Mouse (Mus musculus): ENCODE data around the gene Gm20517.

DNA sequence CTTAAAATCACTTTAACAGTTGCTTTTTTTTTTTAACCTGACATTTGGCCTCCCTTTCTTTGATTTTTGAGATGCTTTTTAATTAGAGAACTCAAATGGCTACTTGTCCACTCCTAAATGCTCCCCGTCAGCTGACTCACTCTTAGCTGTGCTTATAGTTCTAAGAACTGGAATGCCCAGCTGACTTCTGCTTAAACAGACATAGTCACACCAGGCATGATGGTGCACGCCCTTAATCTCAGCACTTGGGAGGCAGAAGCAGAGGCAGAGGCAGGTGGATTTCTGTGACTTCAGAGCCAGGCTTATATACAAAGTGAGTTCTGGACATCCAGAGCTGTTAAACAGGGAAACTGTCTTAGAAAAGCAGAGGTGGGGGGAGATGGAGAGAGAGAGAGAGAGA is 40.6 kb downstream of the Gm20517 start:
- TF ChIP-seq CTCF (IDR thresholded peaks at IDR 0.05; ENCODE audit: low read depth) (no peak), EP300 (IDR thresholded peaks at IDR 0.05; ENCODE audit: low read depth) (no peak)

Data from liver, embryonic 14.5 days (tissue).